11 mouse cellular contexts compared by ENCODE assay signal in genomic region chr1:98192044-98192484, GRCm38 (mm10).
DNase-seq lines count a peak whose midpoint lies in the region; ATAC-seq lines count a peak whose summit lies in the region.
"Had no signal": no experiment of that assay in that cellular context is flagged by ENCODE, and none has a peak within 500 bp of the region (broad histone marks: within the 10 kb centered on the region; RNA-seq: fewer than 3 reads in every experiment).

No protein-coding gene starts in this region.

- H3K27ac ChIP-seq in forebrain, embryonic 13.5 days, result peak overlapping the region; percentile 75
- no peak overlapping the region for H3K27ac ChIP-seq in hindbrain, embryonic 11.5 days (ENCODE audit: low read depth, low read length)
- H3K27ac ChIP-seq: embryonic facial prominence, embryonic 12.5 days; kidney, embryonic 15.5 days had no signal

- ATAC-seq in forebrain, embryonic 13.5 days, result no peak
- no peak for ATAC-seq in hindbrain, embryonic 11.5 days (ENCODE audit: low FRiP score)

- WGBS in forebrain, embryonic 13.5 days, result 51% methylated on average over 8 of the region's 8 CpGs
- WGBS in hindbrain, embryonic 11.5 days, result 69% methylated on average over 8 of the region's 8 CpGs

- H3K27me3 ChIP-seq in forebrain, embryonic 13.5 days, result no peaks in the 10 kb centered on the region
- H3K27me3 ChIP-seq in hindbrain, embryonic 11.5 days (ENCODE audit: control insufficient read depth, insufficient read depth, low read length), result no peaks in the 10 kb centered on the region
- H3K27me3 ChIP-seq: embryonic facial prominence, embryonic 12.5 days; kidney, embryonic 15.5 days had no signal

- DNase-seq in hindbrain, embryonic 11.5 days (ENCODE audit: low spot score), result peak; percentile 8
- peak; percentile 28 to 73 for DNase-seq in left cerebral cortex, adult 8-10 months (ENCODE audit: low spot score in 2 of 2)
- peak; percentile 59 to 68 for DNase-seq in right cerebral cortex, adult 2 months (ENCODE audit: low spot score in 2 of 2)
- no peak for DNase-seq in heart, adult 18-20 months
- DNase-seq in urinary bladder, postnatal 10 days (ENCODE audit: low spot score), result no peak
- DNase-seq in thymus, postnatal 10 days (ENCODE audit: low spot score in 2 of 2), result no peak

- peak overlapping the region; percentile 16 for H3K4me2 ChIP-seq in forebrain, embryonic 13.5 days
- no peak overlapping the region for H3K4me2 ChIP-seq in hindbrain, embryonic 11.5 days (replicated peaks; ENCODE audit: low read depth, low read length)
- H3K4me2 ChIP-seq: embryonic facial prominence, embryonic 12.5 days; heart, embryonic 11.5 days; kidney, embryonic 15.5 days; lung, embryonic 14.5 days had no signal

- peaks cover 9% of the 10 kb centered on the region; the same call in 1 of the 2 replicates for H3K9me3 ChIP-seq in forebrain, embryonic 13.5 days (replicated peaks)
- no peaks in the 10 kb centered on the region for H3K9me3 ChIP-seq in hindbrain, embryonic 11.5 days (ENCODE audit: control insufficient read depth, low read length)
- H3K9me3 ChIP-seq: embryonic facial prominence, embryonic 12.5 days; kidney, embryonic 15.5 days had no signal

- no peak overlapping the region for H3K9ac ChIP-seq in forebrain, embryonic 13.5 days
- no peak overlapping the region for H3K9ac ChIP-seq in hindbrain, embryonic 11.5 days (ENCODE audit: low read depth, low read length)
- H3K9ac ChIP-seq: embryonic facial prominence, embryonic 12.5 days; kidney, embryonic 15.5 days; lung, embryonic 14.5 days had no signal

- no peaks in the 10 kb centered on the region for H3K36me3 ChIP-seq in forebrain, embryonic 13.5 days (ENCODE audit: poor library complexity, severe bottlenecking)
- H3K36me3 ChIP-seq in hindbrain, embryonic 11.5 days (ENCODE audit: control insufficient read depth, insufficient read depth, low read length), result no peaks in the 10 kb centered on the region
- H3K36me3 ChIP-seq: embryonic facial prominence, embryonic 12.5 days; kidney, embryonic 15.5 days had no signal

- H3K4me1 ChIP-seq in forebrain, embryonic 13.5 days, result peaks cover 41% of the 10 kb centered on the region
- no peaks in the 10 kb centered on the region; the same call in 1 of the 2 replicates for H3K4me1 ChIP-seq in hindbrain, embryonic 11.5 days (replicated peaks; ENCODE audit: control insufficient read depth, insufficient read depth, low read length)
- H3K4me1 ChIP-seq: embryonic facial prominence, embryonic 12.5 days; kidney, embryonic 15.5 days had no signal

- H3K4me3 ChIP-seq in forebrain, embryonic 13.5 days, result no peak overlapping the region
- H3K4me3 ChIP-seq in hindbrain, embryonic 11.5 days (ENCODE audit: low read depth, low read length), result no peak overlapping the region
- H3K4me3 ChIP-seq: embryonic facial prominence, embryonic 12.5 days; kidney, embryonic 15.5 days had no signal

Comparison
In these comparisons a context has a peak if more than half of its experiments do, and no peak if none do; other contexts are left out.
1. DNase-seq: peak in hindbrain, embryonic 11.5 days (single experiment), left cerebral cortex, adult 8-10 months (2 of 2) and right cerebral cortex, adult 2 months (2 of 2); none in heart, adult 18-20 months (0 of 2), urinary bladder, postnatal 10 days (single experiment) and thymus, postnatal 10 days (0 of 2).